Mouse (Mus musculus): ENCODE results near the gene Rexo4. TPM values are rescaled to one million over a fixed set of nuclear protein-coding genes. Genes with fewer than 3 reads are reported as not detected.

Gene Rexo4
- polyA plus RNA-seq, 1 experiment, result 19.2 TPM

DNA sequence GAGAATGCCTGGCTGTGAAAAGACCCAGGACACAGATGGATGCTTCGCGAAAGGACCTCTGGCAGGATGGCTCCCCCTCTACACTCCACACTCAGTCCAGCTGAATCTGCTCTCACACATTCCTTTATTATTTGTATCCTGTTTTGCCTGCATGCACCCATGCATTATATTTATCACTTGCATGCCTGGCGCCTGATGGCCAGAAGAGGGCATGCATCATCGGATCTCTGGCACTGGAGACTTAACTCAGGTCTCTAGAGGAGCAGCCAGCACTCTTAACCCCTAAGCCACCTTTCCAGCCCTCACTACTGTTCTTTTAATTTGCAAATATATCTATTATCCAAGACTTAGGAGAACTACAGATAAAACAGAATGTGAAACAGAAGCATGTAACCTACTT lies 3.4 kb downstream of the Rexo4 start:
- DNase-seq, result peak; percentile 48

DNA sequence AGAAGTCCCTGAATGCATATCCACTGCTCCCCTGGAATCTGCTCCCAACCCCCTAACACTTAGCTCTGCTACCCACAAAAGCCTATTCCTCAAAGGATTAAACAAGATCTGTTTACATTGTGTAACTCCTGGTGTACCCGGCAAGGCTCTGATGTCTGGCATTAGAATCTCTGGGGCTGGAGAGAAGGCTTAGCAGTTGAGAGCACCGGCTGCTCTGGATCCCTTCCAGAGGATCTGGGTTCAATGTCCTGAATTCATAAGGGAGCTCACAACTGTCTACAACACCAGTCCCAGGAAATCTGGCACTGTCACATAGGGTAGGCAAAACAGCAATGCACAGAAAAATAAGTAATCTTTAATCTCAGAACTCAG lies 6.7 kb downstream of the Rexo4 start:
- Histone ChIP-seq H3K36me3 (ENCODE audit: control insufficient read depth, insufficient read depth, low read length) (peaks cover 5% of the 10 kb centered on the region; the same call in 1 of the 2 replicates), H3K4me1 (ENCODE audit: control insufficient read depth, insufficient read depth, low read length) (0 out of 2 replicates have a peak, but pooled peaks cover 8% of the 10 kb centered on the region), H3K27me3 (replicated peaks; ENCODE audit: control insufficient read depth, insufficient read depth, low read length) (no peaks in the 10 kb centered on the region), H3K27ac (ENCODE audit: insufficient read depth, low read depth, low read length) (no peak overlapping the region), H3K4me3 (ENCODE audit: insufficient read depth, low read depth, low read length) (no peak overlapping the region)
- WGBS, result 64% methylated on average over 2 of the region's 2 CpGs
- peak; percentile 45 for DNase-seq
- TF ChIP-seq CTCF (conservative IDR thresholded peaks at IDR 0.05; ENCODE audit: insufficient read depth, insufficient read length, low read depth, low read length) (no peak), POLR2A (IDR thresholded peaks at IDR 0.05; ENCODE audit: low read depth, low read length) (no peak)

More for the DNA sequence above, 3.4 kb downstream of the Rexo4 start:
- peaks cover 16% of the 10 kb centered on the region; the same call in 1 of the 2 replicates for H3K4me1 ChIP-seq (ENCODE audit: control insufficient read depth, insufficient read depth, low read length)
- 38% methylated on average over 4 of the region's 4 CpGs for WGBS
- H3K27me3 ChIP-seq (replicated peaks; ENCODE audit: control insufficient read depth, insufficient read depth, low read length), result no peaks in the 10 kb centered on the region
- no peak overlapping the region for H3K4me3 ChIP-seq (ENCODE audit: insufficient read depth, low read depth, low read length)
- no peak overlapping the region for H3K27ac ChIP-seq (ENCODE audit: insufficient read depth, low read depth, low read length)
- no peak for TF ChIP-seq POLR2A (IDR thresholded peaks at IDR 0.05; ENCODE audit: low read depth, low read length)
- peak; percentile 58 for TF ChIP-seq CTCF (conservative IDR thresholded peaks at IDR 0.05; ENCODE audit: insufficient read depth, insufficient read length, low read depth, low read length)
- H3K36me3 ChIP-seq (ENCODE audit: control insufficient read depth, insufficient read depth, low read length), result peaks cover 4% of the 10 kb centered on the region; the same call in 1 of the 2 replicates

DNA sequence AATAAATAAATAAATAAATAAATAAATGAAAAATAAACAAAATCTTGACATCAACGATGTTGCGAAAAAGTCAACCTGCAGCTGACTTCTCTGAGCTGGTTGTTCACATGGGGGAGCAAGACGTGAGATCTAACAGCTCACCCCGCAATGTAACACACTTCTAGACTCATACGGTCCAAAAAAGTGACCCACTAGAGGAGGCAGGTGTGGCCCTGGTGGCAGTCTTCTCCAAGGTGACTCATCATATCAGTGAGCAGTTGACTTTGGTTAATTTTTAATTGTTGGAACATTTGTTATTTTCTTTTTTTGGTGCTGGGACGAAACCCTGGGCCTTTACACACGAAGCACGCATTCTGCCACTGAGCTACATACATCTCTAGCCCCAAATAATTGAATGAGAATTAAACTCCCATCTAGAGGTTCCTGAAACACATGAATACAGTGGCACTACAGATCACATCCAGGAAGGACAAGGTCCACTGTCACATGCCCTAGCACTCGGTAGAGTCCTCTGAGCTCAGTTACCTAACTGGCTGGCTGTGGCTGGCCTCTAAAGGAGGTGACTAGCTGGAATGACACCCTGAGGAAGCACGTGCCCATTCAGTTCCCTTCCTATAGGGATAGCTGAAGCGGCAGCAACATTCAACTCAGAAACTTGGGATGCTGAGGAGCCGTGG lies 7.2 kb downstream of the Rexo4 start:
- Histone ChIP-seq H3K4me3 (ENCODE audit: insufficient read depth, low read depth, low read length) (no peak overlapping the region), H3K36me3 (ENCODE audit: control insufficient read depth, insufficient read depth, low read length) (peaks cover 5% of the 10 kb centered on the region; the same call in 1 of the 2 replicates), H3K27ac (ENCODE audit: insufficient read depth, low read depth, low read length) (no peak overlapping the region), H3K4me1 (ENCODE audit: control insufficient read depth, insufficient read depth, low read length) (0 out of 2 replicates have a peak, but pooled peaks cover 8% of the 10 kb centered on the region), H3K27me3 (replicated peaks; ENCODE audit: control insufficient read depth, insufficient read depth, low read length) (no peaks in the 10 kb centered on the region)
- peak; percentile 51 for DNase-seq
- TF ChIP-seq POLR2A (IDR thresholded peaks at IDR 0.05; ENCODE audit: low read depth, low read length), result no peak
- 68% methylated on average over 12 of the region's 12 CpGs for WGBS

DNA sequence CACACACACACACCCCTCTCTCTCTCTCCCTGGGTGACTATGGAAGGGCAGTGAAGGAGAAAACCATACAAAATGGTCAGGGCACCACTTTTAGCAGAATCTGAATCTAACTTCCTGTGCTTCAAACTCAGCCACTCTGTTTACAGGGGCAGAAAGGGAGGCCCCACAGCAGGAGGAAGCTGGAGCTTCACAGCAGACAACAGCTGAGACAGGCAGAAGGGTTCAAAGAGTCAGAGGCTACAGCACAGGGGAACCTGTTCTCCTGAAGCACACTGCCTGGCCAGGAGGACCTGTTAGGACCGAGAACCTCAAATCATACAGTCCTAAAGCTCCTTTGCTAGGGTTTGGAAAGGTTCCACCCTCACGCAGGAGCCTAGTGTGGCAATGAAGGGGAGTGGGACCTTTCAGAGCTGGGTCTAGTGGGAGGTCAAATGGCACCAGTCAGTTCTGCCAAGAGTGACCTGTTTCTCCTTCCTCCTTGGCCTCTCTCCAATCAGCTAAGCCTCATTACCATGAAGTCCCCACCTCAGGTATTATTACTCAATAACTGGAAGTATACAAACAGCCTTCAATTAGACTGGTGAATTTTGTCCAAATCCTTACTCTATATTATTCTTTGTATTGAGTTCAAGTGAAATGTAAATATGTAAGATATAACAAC lies 9.3 kb downstream of the Rexo4 start:
- TF ChIP-seq CTCF (conservative IDR thresholded peaks at IDR 0.05; ENCODE audit: insufficient read depth, insufficient read length, low read depth, low read length) (no peak), POLR2A (IDR thresholded peaks at IDR 0.05; ENCODE audit: low read depth, low read length) (no peak)
- peaks cover 5% of the 10 kb centered on the region; the same call in 1 of the 2 replicates for H3K36me3 ChIP-seq (ENCODE audit: control insufficient read depth, insufficient read depth, low read length)
- no peak overlapping the region for H3K27ac ChIP-seq (ENCODE audit: insufficient read depth, low read depth, low read length)
- 0 out of 2 replicates have a peak, but pooled peaks cover 8% of the 10 kb centered on the region for H3K4me1 ChIP-seq (ENCODE audit: control insufficient read depth, insufficient read depth, low read length)
- DNase-seq, result no peak
- no peaks in the 10 kb centered on the region for H3K27me3 ChIP-seq (replicated peaks; ENCODE audit: control insufficient read depth, insufficient read depth, low read length)
- H3K4me3 ChIP-seq (ENCODE audit: insufficient read depth, low read depth, low read length), result no peak overlapping the region
- 61% methylated on average over 2 of the region's 2 CpGs for WGBS

DNA sequence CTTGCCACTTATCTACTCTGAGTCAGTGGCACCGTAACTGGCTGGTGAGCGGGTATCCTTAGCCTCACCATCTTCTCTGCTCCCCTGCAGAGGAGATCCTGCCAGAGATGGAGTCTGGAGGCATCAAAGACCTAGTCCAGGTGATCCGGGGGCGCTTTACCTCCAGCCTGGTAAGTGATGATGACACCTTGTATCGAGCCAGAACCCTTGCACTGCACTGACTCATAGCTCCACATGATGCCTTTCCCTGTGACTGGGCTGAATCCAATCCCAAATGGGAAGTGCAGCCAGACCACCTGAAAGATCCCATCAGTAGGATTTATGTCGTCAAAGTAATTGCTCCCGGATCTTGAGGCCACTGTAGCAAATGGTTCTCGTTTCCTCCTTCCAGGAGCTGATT lies 11.3 kb downstream of the Rexo4 start:
- no peaks in the 10 kb centered on the region for H3K27me3 ChIP-seq (replicated peaks; ENCODE audit: control insufficient read depth, insufficient read depth, low read length)
- H3K36me3 ChIP-seq (ENCODE audit: control insufficient read depth, insufficient read depth, low read length), result peaks cover 5% of the 10 kb centered on the region; the same call in 1 of the 2 replicates
- 0 out of 2 replicates have a peak, but pooled peaks cover 8% of the 10 kb centered on the region for H3K4me1 ChIP-seq (ENCODE audit: control insufficient read depth, insufficient read depth, low read length)
- H3K4me3 ChIP-seq (ENCODE audit: insufficient read depth, low read depth, low read length), result no peak overlapping the region
- no peak for DNase-seq
- no peak overlapping the region for H3K27ac ChIP-seq (ENCODE audit: insufficient read depth, low read depth, low read length)
- TF ChIP-seq CTCF (conservative IDR thresholded peaks at IDR 0.05; ENCODE audit: insufficient read depth, insufficient read length, low read depth, low read length), result no peak
- no peak for TF ChIP-seq POLR2A (IDR thresholded peaks at IDR 0.05; ENCODE audit: low read depth, low read length)
- WGBS, result 73% methylated on average over 8 of the region's 8 CpGs

DNA sequence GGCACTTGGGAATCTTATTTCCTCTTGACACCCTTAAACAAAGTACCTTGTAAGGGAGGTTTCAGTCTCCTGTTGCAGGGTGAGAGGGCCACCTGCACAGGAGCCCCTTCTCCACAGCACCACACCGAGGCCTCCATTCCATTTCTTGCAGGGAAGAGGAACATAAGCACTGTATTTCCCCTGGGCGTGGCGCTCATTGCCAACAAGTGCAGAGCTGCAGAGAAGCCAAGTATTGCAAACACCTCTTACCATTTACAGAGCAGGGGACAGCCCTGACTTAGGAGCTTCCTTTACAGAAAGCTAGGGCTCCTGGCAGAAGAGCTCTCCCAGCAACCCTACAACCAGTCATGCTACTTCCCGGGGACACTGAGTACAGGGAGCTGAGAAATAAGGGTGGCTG lies 12.0 kb downstream of the Rexo4 start:
- TF ChIP-seq CTCF (conservative IDR thresholded peaks at IDR 0.05; ENCODE audit: insufficient read depth, insufficient read length, low read depth, low read length) (no peak), POLR2A (IDR thresholded peaks at IDR 0.05; ENCODE audit: low read depth, low read length) (no peak)
- H3K36me3 ChIP-seq (ENCODE audit: control insufficient read depth, insufficient read depth, low read length), result peaks cover 5% of the 10 kb centered on the region; the same call in 1 of the 2 replicates

DNA sequence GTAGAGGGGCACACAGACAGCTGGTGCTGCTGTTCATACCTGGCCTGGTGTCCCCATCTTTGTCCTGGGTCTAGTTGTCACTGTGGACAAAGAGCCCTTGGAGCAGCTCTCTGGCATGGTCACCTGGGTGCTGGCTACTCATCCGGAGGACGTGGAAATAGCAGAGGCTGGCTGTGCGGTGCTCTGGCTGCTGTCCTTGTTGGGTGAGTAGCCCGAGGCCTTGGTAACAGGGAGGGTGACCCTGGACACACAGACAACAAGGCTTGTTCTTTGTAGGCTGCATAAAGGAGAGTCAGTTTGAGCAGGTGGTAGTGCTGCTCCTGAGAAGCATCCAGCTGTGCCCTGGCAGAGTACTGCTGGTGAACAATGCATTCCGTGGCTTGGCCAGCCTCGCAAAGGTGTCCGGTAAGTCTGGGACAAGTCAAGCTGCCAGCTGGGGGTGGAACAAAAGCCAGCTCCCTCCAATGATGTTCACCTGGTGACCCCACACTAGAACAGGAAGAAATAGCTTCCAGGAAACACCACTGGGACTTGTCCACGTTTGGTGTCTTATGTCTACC lies 12.8 kb downstream of the Rexo4 start:
- no peak overlapping the region for H3K4me3 ChIP-seq (ENCODE audit: insufficient read depth, low read depth, low read length)
- no peak for DNase-seq
- no peak overlapping the region for H3K27ac ChIP-seq (ENCODE audit: insufficient read depth, low read depth, low read length)
- peaks cover 5% of the 10 kb centered on the region; the same call in 1 of the 2 replicates for H3K36me3 ChIP-seq (ENCODE audit: control insufficient read depth, insufficient read depth, low read length)
- TF ChIP-seq POLR2A (IDR thresholded peaks at IDR 0.05; ENCODE audit: low read depth, low read length) (no peak), CTCF (conservative IDR thresholded peaks at IDR 0.05; ENCODE audit: insufficient read depth, insufficient read length, low read depth, low read length) (no peak)
- 83% methylated on average over 8 of the region's 8 CpGs for WGBS
- H3K4me1 ChIP-seq (ENCODE audit: control insufficient read depth, insufficient read depth, low read length), result no peaks in the 10 kb centered on the region
- H3K27me3 ChIP-seq (replicated peaks; ENCODE audit: control insufficient read depth, insufficient read depth, low read length), result no peaks in the 10 kb centered on the region

More for the DNA sequence above, 12.0 kb downstream of the Rexo4 start:
- Histone ChIP-seq H3K27ac (ENCODE audit: insufficient read depth, low read depth, low read length) (no peak overlapping the region), H3K4me1 (ENCODE audit: control insufficient read depth, insufficient read depth, low read length) (0 out of 2 replicates have a peak, but pooled peaks cover 2% of the 10 kb centered on the region), H3K4me3 (ENCODE audit: insufficient read depth, low read depth, low read length) (no peak overlapping the region), H3K27me3 (replicated peaks; ENCODE audit: control insufficient read depth, insufficient read depth, low read length) (no peaks in the 10 kb centered on the region)
- 90% methylated on average over 4 of the region's 4 CpGs for WGBS
- no peak for DNase-seq
